Mouse (Mus musculus) liver, embryonic 12.5 days (tissue): ENCODE results near the gene Thap4. TPM values are rescaled to one million over a fixed set of nuclear protein-coding genes. Genes with fewer than 3 reads are reported as not detected.

Experiments used
- ATAC-seq: fragments of 200-750 bp; cut with Nextera tagmentation; 2 replicates; pipeline ENCODE4 v1.8.0; 2017; ENCODE audit warnings: moderate number of reproducible peaks, mild to moderate bottlenecking, moderate library complexity
- H3K27ac ChIP-seq: fragments of 300-500 bp; sonication (generic); 2 replicates; pipeline ENCODE4 v1.5.1; 2016; ENCODE audit warnings: mild to moderate bottlenecking
- H3K27me3 ChIP-seq: fragments of 300-500 bp; sonication (generic); replicated peaks from 2 replicates; pipeline ENCODE4 v1.6.1; 2016; ENCODE audit warnings: mild to moderate bottlenecking, moderate library complexity
- H3K36me3 ChIP-seq: fragments of 300-500 bp; sonication (generic); 2 replicates; pipeline ENCODE4 v1.6.1; 2016; ENCODE audit warnings: mild to moderate bottlenecking, moderate library complexity
- H3K4me1 ChIP-seq: fragments of 300-500 bp; sonication (generic); 2 replicates; pipeline ENCODE4 v1.6.1; 2016
- H3K4me2 ChIP-seq: fragments of 300-500 bp; sonication (generic); 2 replicates; pipeline ENCODE4 v1.6.1; 2016; ENCODE audit warnings: mild to moderate bottlenecking, moderate library complexity
- H3K4me3 ChIP-seq: fragments of 300-500 bp; sonication (generic); 2 replicates; pipeline ENCODE4 v1.5.1; 2016; ENCODE audit warnings: mild to moderate bottlenecking, moderate library complexity
- H3K9ac ChIP-seq: fragments of 300-500 bp; sonication (generic); 2 replicates; pipeline ENCODE4 v1.6.1; 2016; ENCODE audit warnings: mild to moderate bottlenecking, moderate library complexity
- H3K9me3 ChIP-seq: fragments of 300-500 bp; sonication (generic); replicated peaks from 2 replicates; pipeline ENCODE4 v1.6.1; 2016; ENCODE audit warnings: mild to moderate bottlenecking, moderate library complexity
- WGBS: fragments of 180-500 bp; shearing (Covaris S2); methylation state at CpG from one replicate; pipeline ENCODE4 v1.1.7; 2016; ENCODE audit not compliant: insufficient replicate concordance; 5-methylcytosine and 5-hydroxymethylcytosine counted together
- polyA plus RNA-seq: library from polyadenylated mRNA; unstranded; fragments of >200 nt; fragmentation: Nextera tagmentation; extraction: Ambion mirVana; gene quantifications from 2 replicates; pipeline ENCODE4 v1.2.1, GENCODE M21; 2016

Gene Thap4
- polyA plus RNA-seq: 19.3 and 22.2 TPM in 2 replicates

DNA sequence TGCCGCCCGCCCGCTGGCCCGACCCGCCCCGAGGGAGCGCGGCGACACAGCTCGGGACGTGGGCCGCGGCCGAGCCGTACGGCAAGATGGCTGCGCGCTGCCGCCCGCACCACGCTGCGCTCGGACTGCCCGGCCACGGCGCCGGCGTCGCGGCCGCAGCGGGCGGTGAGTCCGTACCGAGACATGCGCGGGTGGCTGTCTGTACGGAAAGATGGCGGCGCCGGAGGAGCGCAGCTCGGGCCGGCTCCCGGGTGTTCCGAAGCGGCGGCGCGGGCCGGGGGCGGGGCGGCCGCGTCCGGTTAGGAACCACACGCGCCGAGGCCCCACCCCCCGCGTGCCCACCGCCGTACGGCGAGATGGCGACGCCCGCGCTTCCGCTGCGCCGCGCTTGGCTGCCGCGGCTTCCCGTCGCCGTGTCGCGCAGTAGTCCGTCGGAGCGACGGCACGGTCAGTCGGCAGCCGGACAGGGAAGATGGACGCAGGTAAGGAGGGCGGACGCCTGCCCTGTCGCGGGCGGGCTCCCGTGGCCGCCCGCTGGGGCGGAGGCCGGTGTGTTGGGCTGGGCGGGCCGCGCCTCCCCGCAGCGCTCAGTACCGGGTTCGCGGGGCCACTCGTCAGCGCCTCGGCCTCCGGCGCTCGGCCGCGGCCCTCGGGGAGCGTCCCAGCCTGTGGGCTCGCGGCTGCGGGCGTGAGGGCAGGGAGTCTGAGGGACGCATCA, at the start of gene Thap4:
Thap4 (minus strand) TSS at position 292 of the 718 bp plus-strand sequence.
- peaks cover 60% of the 10 kb centered on the region for H3K4me1 ChIP-seq
- H3K4me2 ChIP-seq: peak within 1 kb of the TSS; percentile 98
- H3K9me3 ChIP-seq: no peaks in the 10 kb centered on the region
- peak within 1 kb of the TSS; percentile 94 for H3K27ac ChIP-seq
- no peaks in the 10 kb centered on the region for H3K27me3 ChIP-seq
- peak within 1 kb of the TSS; percentile 93 for H3K9ac ChIP-seq
- peak; percentile 85 for ATAC-seq
- H3K36me3 ChIP-seq: peaks cover 10% of the 10 kb centered on the region
- H3K4me3 ChIP-seq: peak within 1 kb of the TSS; percentile 91
- 1% methylated on average over 97 of the region's 121 CpGs for WGBS

DNA sequence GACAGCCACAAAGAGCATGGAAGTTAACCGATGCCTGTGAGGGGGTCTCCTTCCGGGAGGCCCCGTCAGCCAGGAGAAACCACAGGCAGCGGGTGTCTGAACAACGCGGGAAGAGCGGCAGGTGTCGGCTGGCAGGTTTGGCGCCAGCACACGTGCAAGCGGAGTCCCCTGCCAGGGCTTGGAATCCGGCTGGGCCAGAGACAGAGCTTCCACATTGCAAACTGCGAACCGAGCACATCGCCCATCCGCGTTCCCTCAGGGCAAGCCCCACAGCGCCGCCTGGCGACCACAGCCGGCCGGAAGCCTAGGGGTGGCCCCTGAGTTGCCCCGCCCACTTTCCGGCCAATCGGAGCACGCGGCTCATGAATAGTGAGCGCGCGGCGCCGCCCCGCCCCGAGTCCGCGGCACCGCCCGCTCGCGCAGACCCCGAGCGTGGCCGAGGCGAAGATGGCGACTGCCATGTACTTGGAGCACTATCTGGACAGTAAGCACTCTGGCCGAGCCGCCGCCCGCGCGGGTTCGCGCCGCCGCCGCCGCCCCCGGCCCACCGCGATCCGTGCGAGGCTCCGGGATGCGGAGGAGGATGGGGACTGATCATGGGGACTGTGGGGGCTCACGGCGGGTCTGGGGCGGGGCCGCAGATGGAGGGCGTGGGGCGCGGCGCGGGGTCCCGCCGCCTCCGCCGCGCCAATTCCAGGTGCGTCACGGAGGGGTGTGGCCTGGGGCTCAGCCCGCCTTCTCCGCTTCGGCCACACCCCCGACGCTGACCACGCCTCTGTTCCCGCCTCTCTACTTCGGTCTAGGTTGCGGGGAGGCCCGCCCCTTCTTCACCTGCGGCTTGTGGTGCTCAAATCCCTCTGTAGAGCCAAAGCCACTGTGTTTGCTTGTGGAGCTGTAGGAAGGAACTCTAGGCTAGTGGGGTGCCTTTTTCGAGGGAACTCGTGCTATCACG, 49.2 kb upstream of the Thap4 start, which contains the start of gene Ing5:
Ing5 (plus strand) TSS at position 410 of the 952 bp plus-strand sequence.
- Histone ChIP-seq H3K27ac (peak within 1 kb of the TSS; percentile 99), H3K36me3 (peaks cover 50% of the 10 kb centered on the region), H3K4me3 (peak within 1 kb of the TSS; percentile 83), H3K4me1 (peaks cover 63% of the 10 kb centered on the region), H3K9me3 (no peaks in the 10 kb centered on the region), H3K27me3 (no peaks in the 10 kb centered on the region), H3K9ac (peak within 1 kb of the TSS; percentile 88), H3K4me2 (peak within 1 kb of the TSS; percentile 90)
- ATAC-seq: peak; percentile 84
- WGBS: under 1% methylated on average over 93 of the region's 94 CpGs

DNA sequence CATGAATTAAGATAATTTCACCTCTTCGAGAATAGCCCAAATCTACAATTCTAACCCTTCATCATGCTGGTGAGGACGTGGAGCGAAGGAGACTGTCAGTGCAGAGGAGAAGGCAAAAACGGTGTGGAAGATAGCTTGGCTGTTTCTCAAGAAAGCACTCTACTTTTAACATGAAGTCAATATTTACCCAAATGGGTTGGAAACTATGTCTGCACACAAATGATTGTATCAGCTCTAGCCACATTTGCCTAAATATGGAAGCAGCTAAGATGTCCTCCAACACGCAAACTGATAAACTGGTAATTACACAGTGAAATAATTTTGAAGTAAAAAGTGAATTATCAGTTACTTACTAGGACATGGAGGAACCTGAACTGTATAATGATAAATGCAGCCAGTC, 48.1 kb upstream of the Thap4 start:
- H3K9ac ChIP-seq: peak overlapping the region; percentile 88
- peak overlapping the region; percentile 83 for H3K4me3 ChIP-seq
- peaks cover 73% of the 10 kb centered on the region for H3K4me1 ChIP-seq

DNA sequence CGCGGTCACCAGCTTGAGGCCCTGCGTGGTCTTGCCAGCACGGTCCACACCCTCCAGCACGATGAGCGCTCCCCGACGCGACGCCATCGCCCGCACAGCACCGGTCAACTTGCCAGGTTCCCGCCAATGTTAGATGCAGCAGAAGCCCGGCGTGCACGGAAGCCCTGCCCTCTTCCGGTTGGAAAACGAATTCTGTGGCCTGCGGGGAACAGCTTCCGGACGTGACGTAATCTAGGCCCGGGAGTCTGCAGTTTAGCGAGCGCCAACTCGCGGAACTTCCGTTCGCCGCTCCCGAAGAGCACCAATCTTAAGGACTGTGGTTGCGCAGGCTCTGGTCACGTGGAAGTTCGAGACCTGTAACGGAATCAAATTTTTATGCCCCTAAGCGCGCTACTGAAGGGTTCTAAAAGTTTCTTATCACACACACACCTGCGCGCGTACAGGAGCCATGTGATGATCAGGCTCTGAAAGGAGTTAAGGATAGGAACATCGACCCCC, 47.1 kb upstream of the Thap4 start, which contains the start of gene Dtymk:
Dtymk (minus strand) TSS at position 194 of the 498 bp plus-strand sequence.
- H3K4me2 ChIP-seq: peak within 1 kb of the TSS; percentile 90
- peak; percentile 70 for ATAC-seq
- peak within 1 kb of the TSS; percentile 99 for H3K27ac ChIP-seq
- peaks cover 52% of the 10 kb centered on the region for H3K36me3 ChIP-seq
- no peaks in the 10 kb centered on the region for H3K9me3 ChIP-seq
- H3K27me3 ChIP-seq: no peaks in the 10 kb centered on the region
- peak within 1 kb of the TSS; percentile 88 for H3K9ac ChIP-seq
- peaks cover 82% of the 10 kb centered on the region for H3K4me1 ChIP-seq
- 2% methylated on average over 42 of the region's 42 CpGs for WGBS
- peak within 1 kb of the TSS; percentile 83 for H3K4me3 ChIP-seq

More for the DNA sequence above, 48.1 kb upstream of the Thap4 start:
- ATAC-seq: no peak
- peak overlapping the region; percentile 99 for H3K27ac ChIP-seq
- peak overlapping the region; percentile 90 for H3K4me2 ChIP-seq
- 50% methylated on average over 5 of the region's 5 CpGs for WGBS
- H3K36me3 ChIP-seq: peaks cover 50% of the 10 kb centered on the region
- H3K9me3 ChIP-seq: no peaks in the 10 kb centered on the region
- no peaks in the 10 kb centered on the region for H3K27me3 ChIP-seq

DNA sequence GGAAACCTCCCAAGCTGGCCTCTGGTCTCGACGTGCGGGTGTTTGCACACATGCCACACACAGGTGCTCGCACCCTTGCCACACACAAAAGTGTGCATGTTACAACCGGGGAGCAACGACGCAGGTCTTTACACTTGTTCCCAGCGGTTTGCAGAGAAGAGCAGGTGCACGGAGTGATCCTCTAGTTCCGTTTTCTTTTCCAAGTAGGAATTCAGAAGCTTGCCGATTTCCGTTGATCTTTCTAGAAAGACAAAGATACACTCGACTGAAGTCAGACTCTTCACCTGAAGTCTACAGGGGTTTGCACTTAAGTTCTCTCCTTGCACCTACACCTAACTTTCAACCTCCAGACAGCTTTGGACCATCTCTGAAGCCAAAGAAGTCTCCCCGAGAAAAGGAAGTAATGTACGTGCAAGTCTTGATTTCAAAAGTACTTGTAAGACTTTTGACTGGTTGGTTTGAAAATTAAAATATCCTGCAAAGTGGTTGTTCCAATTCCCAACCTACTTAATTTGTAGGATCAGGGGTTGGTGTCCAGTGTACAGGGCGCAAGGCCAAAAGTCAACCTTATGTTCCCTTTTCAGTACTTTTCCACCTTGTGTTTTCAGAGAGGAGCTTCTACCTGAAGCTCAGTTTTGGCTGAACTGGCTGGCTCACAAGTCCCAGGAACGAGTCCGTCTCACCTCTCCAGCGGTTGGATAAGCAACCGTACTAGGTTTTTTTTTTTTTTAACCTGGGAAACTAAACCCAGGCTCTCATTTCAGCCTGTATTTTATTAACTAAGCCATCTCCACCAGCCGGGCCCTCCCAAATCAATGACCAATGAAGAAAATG, 46.2 kb upstream of the Thap4 start:
- peak overlapping the region; percentile 88 for H3K9ac ChIP-seq
- no peak for ATAC-seq
- H3K9me3 ChIP-seq: no peaks in the 10 kb centered on the region
- no peaks in the 10 kb centered on the region for H3K27me3 ChIP-seq
- WGBS: 51% methylated on average over 21 of the region's 21 CpGs
- H3K4me3 ChIP-seq: peak overlapping the region; percentile 83
- H3K27ac ChIP-seq: peak overlapping the region; percentile 99
- peaks cover 52% of the 10 kb centered on the region for H3K36me3 ChIP-seq
- H3K4me2 ChIP-seq: peak overlapping the region; percentile 90
- H3K4me1 ChIP-seq: peaks cover 81% of the 10 kb centered on the region

DNA sequence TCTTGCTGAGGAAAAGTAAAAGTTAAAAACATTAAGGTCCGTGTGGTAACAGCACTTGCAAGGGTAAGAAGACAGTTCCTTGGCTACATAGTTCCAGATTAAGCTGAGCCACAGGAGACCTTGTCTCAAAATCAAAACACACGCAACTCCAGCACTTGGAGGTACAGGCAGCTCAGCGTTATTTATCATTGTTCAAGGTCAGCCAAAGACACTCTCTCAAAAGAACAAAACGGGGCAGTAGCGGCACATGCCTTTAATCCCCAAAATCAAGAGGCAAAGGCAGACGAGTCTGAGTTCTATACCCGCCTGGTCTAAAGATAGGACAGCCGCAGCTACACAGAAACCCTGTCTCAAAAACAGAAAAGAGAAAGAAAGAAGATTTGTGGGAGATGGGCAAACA, 41.2 kb upstream of the Thap4 start:
- no peak overlapping the region for H3K4me2 ChIP-seq
- H3K9ac ChIP-seq: no peak overlapping the region
- no peaks in the 10 kb centered on the region for H3K27me3 ChIP-seq
- WGBS: 82% methylated on average over 8 of the region's 8 CpGs
- H3K9me3 ChIP-seq: no peaks in the 10 kb centered on the region
- ATAC-seq: no peak
- no peak overlapping the region for H3K27ac ChIP-seq
- peaks cover 45% of the 10 kb centered on the region for H3K4me1 ChIP-seq
- H3K36me3 ChIP-seq: peaks cover 100% of the 10 kb centered on the region
- no peak overlapping the region for H3K4me3 ChIP-seq

DNA sequence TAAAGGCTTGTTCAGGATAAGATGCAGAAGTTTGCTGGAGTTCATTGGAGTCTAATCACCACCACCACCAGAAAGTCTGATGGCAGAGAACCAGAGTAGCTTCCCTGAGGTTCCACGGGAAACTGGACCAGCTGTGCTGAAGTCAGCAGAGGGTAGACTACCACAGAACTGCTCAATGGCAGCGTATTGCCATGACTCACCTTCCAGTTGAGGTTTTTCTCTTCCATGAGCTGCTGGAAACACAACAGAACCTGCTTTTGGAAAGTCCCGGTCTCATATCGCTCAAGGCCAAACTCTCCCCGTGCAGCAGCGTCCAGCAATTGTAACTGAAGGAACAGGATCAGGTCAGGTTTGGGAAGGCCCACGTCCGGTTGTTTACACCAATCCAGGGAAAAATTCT, 39.9 kb upstream of the Thap4 start:
- Histone ChIP-seq H3K9ac (no peak overlapping the region), H3K4me3 (no peak overlapping the region), H3K27me3 (no peaks in the 10 kb centered on the region), H3K4me1 (peaks cover 33% of the 10 kb centered on the region), H3K9me3 (no peaks in the 10 kb centered on the region), H3K36me3 (peaks cover 100% of the 10 kb centered on the region), H3K4me2 (no peak overlapping the region), H3K27ac (no peak overlapping the region)
- no peak for ATAC-seq
- WGBS: 87% methylated on average over 8 of the region's 8 CpGs

DNA sequence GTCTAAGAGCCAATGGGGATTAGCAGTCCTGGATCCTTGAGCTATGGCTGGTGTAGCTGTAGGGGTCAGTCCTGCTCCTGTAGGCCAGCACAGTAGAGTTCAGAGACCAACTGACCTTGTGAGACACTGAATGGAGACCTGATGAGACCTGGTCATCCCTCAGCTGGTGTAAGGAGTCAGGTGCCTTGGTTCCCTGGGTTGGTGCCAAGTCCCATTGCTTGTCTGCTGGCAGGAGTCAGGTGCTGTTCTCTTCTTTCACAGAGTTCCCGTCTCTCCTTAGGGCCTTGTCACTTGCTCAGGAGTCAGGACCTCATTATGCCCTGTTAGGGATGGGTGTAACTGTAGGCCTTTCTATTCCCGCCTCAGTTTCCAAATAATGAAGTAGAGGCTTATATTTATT, 32.2 kb upstream of the Thap4 start:
- no peaks in the 10 kb centered on the region for H3K4me1 ChIP-seq
- H3K36me3 ChIP-seq: peaks cover 100% of the 10 kb centered on the region
- 92% methylated on average over 2 of the region's 2 CpGs for WGBS
- H3K4me2 ChIP-seq: no peak overlapping the region
- no peak; the same call in 1 of the 2 replicates for ATAC-seq
- H3K4me3 ChIP-seq: no peak overlapping the region
- no peak overlapping the region for H3K9ac ChIP-seq
- no peak overlapping the region; the same call in 1 of the 2 replicates for H3K27ac ChIP-seq
- no peaks in the 10 kb centered on the region for H3K9me3 ChIP-seq
- H3K27me3 ChIP-seq: no peaks in the 10 kb centered on the region

DNA sequence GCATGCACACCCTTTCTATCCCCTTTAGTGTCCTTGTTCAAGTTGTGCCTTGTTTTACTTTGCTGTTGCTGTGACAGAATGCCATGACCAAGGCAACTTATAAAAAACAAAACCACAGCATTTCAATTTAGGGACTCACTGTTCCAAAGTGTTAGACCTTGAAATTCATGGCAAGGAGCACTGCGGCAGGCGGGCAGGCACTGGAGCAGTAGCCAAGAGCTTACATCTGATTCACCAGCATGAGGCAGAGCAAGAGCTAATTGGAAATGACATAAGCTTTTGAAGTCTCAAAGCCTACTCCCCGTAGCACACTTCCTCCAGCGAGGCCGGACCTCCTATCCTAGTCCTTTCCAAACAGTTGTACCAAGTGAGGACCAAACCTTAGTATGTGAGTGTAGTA, 22.0 kb upstream of the Thap4 start:
- Histone ChIP-seq H3K9ac (no peak overlapping the region), H3K4me2 (no peak overlapping the region), H3K4me1 (no peaks in the 10 kb centered on the region), H3K4me3 (no peak overlapping the region), H3K36me3 (peaks cover 96% of the 10 kb centered on the region), H3K27me3 (no peaks in the 10 kb centered on the region), H3K27ac (no peak overlapping the region), H3K9me3 (no peaks in the 10 kb centered on the region)
- WGBS: 87% methylated on average over 5 of the region's 5 CpGs
- ATAC-seq: no peak

DNA sequence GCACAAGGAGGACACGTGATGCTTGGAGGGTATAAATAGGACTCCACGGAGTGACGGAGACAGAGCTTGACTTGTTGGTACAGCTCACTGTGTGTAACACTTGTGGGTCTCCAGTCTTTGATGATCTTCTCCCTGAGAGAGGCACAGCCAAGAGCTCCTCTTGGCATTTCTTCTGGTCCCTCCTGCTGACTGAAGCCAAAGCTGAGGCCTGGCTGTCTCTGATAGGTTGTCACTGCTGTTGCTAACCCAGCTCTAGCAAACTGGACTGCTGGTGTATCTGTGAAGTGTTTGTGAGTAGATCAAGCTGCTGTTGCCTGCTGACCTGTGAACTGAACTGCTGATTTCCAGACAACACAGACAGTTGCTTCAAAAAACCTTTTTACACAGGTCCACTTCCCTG, 15.2 kb upstream of the Thap4 start:
- 95% methylated on average over 3 of the region's 3 CpGs for WGBS
- no peak overlapping the region for H3K4me3 ChIP-seq
- peaks cover 69% of the 10 kb centered on the region for H3K36me3 ChIP-seq

DNA sequence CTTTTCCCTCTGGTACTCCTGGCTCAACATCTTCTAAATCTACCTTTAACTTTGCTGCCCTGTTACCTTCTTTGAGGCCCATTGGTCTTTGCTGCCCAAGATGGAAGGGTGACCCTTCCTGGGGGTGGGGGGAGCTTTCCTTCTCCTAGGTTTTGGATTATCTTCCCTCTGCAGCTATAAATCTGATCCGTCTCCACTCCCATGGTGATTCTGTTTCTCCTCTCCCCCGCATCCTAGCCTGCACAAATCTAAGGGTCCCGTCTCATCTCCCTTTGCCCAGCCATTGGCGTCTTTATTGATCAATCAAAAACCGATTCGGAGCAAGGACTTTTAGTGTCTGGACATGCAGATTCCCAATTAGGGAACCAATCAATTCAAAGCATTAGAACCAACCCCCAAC, 12.9 kb upstream of the Thap4 start:
- Histone ChIP-seq H3K36me3 (peaks cover 46% of the 10 kb centered on the region), H3K4me2 (no peak overlapping the region), H3K4me1 (peaks cover 27% of the 10 kb centered on the region), H3K4me3 (no peak overlapping the region), H3K27ac (no peak overlapping the region), H3K9ac (no peak overlapping the region), H3K9me3 (no peaks in the 10 kb centered on the region), H3K27me3 (no peaks in the 10 kb centered on the region)
- WGBS: 89% methylated on average over 6 of the region's 6 CpGs
- ATAC-seq: no peak

More for the DNA sequence above, 15.2 kb upstream of the Thap4 start:
- Histone ChIP-seq H3K9me3 (no peaks in the 10 kb centered on the region), H3K27ac (no peak overlapping the region), H3K4me2 (no peak overlapping the region), H3K9ac (no peak overlapping the region), H3K27me3 (no peaks in the 10 kb centered on the region), H3K4me1 (peaks cover 5% of the 10 kb centered on the region; the same call in 1 of the 2 replicates)
- no peak for ATAC-seq
